Mouse (Mus musculus): ENCODE measurements around the gene Git2.

Git2 gene

DNA sequence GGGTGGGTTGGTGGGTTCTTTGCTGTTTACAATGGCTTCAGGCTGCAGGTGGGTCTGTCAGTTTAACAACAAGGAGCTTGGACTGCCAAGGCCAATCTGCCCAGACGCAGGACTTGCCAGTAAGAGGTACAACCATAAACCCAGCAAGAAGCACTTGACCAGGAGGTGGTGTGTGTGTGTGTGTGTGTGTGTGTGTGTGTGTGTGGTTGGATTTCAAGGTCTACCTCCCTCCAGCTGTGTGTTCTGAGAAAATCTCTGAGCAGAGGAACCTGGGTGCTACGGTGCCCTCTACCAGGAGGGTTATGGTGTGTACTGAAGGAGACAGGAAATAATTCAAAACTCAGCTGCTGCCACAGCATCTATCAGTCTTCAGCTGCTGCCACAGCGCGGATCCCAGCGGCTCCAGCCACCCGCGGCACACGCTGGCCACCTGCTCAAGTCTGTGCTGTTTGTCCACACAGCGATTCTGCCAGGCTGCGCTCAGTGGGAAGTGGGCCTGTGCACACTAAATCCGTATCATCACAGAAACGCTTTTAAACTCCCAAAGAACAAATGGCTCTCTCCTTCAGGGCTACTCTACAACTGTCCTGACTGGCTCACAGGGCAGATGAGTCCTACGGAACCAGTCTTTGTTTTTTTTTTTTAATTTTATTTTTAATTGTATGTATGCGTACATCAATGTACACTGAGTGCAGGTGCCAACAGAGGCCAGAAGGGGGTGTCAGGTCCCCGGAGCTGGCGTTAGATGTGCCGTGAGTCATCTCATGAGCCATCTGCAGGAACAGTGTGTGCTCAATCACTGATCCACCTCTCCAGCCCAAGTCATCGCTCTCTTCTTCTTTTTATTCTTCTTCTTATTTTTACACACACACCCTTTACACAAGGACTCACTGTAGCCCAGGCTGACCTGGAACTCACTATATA, 10.2 kb downstream of the Git2 start:
- in situ Hi-C loops (cut with MboI, MseI): no loop called here

DNA sequence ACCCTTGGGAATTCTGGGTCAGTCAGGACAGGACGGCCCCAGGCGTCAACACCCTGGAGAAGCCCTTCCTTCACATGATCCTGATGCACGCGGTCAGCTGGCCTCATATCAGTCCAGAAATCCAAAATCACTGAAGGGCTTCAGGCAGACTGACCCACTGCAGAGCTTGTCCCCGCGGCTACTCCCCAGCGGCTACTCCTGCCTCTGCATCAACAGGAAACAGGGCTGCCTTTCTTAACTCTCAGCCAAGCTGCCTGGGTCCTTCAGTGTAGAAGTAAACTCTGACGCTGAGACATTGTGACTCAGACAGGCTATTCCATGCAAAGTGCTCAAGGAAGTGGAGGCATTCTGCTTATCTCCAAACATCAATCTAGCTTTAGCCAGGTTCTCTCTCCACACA, 13.3 kb downstream of the Git2 start:
- in situ Hi-C loops (cut with MboI, MseI): no loop called here

DNA sequence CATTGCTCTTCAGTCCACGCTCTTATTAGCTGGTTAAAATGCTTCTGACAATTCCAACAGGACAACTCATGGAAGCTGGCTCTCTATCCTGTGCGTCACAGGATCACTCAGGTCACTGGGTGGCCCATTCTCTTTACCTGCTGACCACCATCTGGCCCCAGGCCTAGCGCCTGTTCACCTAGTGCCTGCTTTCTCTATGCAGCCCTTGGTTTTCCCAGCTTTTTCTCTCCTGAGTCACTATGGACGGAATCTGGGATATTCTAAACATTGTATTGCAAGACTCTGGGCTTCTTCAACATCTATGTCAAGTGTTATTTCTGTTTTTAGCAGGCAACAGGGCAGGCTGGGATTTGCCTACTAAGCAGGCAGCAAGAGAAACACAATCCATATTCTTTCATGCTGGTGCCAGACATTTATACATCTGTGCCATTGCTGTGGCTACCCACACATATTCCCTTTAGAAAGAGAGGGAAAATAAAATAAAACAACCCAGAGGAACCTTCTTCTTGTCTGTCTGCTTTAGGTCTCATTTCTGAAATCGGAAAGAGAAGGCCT, 15.7 kb downstream of the Git2 start:
- in situ Hi-C loops (cut with MboI, MseI): no loop called here

DNA sequence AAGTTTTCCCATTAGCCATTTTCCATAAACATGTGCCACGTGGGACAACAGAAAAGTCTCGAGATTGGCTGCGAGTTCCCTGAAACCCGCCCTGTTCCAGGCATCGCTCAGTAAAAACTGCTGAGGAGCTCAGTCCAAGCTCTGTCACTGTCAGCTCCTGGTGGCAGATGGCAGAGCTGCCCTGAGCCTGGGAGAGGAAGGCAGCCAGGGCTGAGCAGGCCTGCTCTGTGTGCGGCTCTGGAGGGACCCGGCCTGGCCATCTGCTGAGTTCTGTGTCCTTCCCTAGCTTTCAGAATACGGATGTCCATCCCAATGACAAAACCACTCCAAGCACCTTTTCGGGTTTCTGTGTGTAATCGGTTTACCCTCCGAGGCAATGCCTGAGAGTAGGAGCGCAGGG, 21.9 kb downstream of the Git2 start:
- in situ Hi-C loops (cut with MboI, MseI): no loop called here

DNA sequence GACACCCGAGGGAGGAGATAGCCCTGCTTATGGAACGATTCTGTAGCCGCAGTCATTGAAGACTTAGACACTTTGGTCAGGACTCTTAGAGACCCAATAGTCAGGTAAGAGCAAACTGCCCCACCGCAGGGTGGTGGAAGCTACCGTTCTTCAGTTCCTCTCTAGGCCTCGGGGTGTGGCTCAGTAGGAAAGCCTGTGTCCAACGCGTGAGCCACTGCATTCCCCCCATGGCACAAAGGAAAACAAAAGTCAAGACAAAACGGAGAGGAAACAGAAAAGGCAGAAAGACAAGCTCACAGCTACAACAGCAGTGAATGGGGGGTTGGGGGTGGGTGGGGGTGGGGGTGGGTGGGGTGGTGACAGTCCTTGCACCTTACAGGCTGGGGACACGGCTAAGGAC, 22.9 kb downstream of the Git2 start:
- in situ Hi-C loops (cut with MboI, MseI): no loop called here

DNA sequence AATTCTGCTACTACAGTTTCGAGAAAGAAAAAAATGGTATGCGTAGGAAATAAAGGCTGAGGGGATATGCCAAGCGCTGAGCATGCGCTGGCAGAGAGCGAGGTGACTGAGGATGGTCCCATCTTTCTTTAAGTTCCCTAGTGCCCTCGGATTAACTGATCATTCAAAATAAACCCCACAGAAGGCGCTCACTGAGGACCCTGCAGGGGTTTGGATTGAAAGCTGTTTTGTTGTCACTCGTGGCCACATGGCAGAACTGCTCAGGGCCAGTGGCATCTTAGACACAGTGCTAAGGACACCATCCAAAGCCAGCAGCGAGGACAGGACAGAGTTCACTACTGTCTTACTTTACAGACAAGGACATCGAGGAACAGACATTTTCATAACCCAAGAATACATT, 25.0 kb downstream of the Git2 start:
- in situ Hi-C loops (cut with MboI, MseI): no loop called here

DNA sequence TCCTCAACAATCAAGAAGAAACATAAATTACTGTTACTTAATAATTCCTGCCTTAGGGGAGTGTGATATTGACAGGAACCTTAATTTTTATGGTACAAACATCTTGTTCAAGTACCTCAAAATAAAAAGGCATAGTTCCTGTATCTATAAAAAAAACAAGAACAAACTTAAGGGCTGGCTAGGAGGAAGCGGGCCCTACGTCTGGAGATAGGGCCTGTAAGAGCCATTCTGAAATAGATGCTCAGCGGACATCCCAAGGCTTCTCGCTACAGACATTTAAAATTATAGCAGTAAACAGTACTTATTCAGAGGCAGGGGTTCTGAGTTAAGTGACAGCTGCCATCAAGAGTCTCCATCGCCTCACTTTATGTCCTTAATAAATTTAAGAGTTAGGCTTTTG, 27.8 kb downstream of the Git2 start:
- in situ Hi-C loops (cut with MboI, MseI): no loop called here

DNA sequence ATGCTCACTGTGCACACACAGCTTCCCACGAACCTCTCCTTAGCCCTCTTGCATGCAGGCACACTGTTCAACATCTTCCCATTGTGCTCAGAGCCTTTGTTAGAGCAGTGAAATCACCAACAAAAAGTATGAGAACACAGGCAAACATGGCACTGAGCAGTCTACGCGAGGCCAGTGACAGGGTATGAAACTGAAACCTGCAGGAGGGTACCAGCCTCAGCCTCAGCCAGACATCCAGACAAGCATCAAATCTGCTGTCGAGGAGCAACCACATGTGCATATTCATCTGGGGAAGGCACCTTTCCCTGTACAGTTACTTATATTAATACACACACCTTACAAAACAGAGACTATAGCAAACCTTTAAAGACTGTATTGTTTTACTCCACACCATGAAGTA, 28.4 kb downstream of the Git2 start:
- in situ Hi-C loops (cut with MboI, MseI): no loop called here

DNA sequence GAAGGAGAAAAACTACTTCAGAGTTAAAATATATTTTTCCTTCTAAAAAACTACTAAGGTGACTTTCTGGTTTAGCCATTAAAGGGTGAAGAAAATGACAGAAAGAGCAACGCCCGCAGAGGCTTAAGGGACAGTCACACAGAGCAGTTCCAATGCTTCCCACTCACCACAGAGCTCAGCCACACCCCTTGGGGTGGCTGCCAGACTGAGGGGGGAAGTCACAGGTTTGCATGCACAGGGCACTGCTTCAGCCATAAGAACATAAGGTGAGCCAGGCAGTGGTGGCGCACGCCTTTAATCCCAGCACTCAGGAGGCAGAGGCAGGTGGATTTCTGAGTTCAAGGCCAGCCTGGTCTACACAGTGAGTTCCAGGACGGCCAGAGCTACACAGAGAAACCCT, 29.7 kb downstream of the Git2 start:
- in situ Hi-C loops (cut with MboI, MseI): no loop called here

DNA sequence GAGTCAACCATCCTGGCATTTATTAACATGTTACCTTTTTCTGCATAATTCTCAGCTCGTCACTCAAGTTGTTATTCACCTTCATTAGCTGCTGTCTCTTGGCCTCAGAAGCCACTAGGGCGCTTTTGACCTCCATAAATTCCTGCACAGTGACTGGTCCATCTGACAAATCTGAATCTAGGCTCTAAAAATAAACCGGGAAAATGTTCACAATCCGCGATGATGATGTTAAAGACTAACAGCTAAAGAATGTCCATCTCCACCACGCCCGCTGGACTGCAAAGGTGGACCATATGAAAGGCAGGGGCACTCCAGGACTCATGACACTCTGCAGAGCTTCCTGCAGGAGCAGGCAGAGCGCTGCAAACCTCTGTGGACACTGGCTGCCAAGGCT, 31.6 kb downstream of the Git2 start:
- in situ Hi-C loops (cut with MboI, MseI): no loop called here

DNA sequence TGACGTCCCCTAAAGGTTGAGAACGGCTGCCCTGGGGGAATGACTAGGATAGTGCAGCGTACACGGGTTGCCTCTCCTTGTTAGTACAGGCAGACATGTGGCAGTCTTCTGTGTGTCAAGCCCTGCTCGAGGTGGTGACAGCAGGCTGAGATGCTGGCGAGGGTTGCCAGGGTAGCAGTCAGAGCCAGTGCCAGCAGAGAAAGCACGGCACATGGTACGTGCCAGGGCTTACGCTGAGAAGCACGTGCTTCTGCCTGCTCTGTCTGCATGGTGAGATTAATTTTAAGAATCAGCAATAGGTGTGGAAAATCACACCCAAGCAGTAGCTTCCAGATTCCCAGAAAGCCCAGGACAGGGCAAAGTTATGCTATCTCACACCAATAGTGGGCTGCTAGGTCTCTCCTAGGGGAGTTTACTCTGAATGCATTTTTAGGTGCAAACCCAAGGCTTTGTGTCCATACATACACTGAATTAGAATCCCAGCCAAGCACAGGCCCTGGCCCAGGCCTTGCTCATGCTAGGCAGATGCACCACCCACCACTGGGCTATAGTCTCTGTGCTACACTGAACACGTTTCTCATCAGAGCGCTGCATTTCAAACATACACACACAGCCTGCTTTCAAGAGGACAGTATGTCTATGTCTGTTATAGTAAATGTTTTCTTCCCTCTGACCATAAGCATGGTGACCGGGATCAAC, 32.2 kb downstream of the Git2 start:
- in situ Hi-C loops (cut with MboI, MseI): no loop called here

DNA sequence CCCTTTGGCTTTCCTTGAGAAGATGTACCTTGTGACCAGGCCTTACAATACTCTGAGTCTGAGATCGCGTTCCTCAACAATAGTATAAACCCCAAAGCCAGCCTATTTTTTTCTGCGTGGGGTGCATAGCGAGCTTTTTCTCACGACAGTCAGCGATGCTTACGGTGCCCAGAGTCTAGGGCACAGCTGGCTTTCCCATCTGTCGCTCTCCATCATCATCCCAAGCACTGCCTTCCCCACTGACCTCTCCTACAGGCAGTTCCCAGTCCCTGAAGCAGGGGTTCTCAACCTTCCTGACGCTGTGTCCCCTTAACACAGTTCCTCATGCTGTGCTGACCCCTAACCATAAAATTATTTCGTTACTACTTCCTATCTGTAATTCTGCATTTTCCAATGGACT, 32.7 kb downstream of the Git2 start:
- in situ Hi-C loops (cut with MboI, MseI): no loop called here

DNA sequence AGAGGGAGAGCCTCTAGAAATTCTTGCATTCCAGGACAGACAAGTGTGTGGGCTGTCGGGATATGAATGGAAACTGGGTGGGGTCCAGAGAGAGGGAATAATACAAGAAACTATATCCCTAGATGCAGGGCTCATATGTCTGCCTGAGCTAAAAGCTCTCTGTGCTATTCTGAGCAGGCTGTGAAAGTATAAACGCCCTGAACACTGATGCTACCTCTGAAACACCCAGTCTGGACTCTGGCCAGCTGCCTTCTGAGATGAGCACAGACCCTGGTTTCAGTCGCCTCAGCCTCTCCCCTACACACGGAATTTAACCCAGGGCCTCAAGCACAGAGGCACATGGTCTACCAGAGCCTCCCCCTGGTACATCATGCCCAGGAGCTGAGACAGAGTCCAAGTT, 34.7 kb downstream of the Git2 start:
- in situ Hi-C loops (cut with MboI, MseI): no loop called here

DNA sequence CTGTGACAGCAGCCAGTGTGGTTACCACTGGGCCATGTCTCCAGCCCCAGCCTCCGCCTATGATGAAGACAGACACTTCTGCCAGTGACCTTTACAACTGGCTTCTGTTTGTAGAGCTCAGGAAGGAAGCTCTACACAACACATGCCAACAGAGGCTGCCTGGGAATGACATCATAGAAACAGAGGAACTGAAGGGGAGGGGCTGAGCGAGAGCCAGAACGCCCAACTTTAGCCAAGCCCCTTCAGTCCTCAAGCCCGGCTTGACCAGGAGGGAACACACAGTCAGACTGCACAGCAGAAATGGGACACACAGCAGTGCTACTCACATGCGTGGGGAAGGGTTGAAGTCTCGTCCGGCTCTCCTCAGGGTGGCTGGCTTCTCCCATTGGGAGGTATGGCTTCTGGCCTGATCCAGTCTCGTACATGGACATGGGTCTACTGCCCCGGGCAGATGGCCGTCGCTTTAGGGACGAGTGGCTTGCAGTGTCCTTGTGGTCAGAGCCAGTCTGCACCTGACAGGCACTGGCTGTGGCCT, 36.5 kb downstream of the Git2 start:
- in situ Hi-C loops (cut with MboI, MseI): no loop called here

DNA sequence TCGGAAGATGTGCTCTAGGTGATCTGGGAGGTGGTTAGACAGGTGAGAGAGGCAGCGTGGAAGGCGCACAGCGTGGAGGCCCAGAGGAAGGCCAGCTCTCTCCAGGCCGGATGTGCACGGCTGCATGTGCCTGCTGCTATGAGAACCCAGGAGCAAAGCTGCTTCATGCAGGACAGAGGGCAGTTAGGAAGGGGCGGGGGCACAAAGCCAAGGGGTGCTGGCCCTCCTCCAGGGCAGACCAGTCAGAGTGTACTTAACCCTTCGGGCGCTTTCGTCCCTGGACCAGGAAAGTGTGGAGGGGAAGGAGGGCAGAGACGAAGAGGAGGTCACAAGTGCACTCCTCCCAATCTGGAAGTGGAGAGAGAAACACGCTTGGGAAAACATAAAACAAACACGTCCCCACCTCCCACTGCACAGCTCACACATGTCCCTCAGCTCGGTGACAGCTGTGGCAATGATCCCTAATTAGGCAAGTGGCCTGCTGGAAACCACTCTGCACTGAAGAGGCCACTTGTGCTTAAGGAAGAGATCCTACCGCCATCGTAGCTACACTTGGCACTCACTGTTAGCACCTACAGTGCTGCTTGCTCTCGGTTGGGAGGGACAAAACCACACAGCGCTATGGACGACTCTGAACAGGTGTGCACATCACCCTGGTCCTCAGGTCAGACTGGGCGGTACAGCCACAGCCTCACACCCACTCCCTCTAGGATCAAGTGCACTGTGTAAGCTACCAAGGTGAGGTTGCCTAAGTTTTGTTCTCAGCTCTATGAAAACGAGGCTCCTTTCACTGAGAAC, 38.0 kb downstream of the Git2 start:
- in situ Hi-C loops (cut with MboI, MseI): no loop called here

DNA sequence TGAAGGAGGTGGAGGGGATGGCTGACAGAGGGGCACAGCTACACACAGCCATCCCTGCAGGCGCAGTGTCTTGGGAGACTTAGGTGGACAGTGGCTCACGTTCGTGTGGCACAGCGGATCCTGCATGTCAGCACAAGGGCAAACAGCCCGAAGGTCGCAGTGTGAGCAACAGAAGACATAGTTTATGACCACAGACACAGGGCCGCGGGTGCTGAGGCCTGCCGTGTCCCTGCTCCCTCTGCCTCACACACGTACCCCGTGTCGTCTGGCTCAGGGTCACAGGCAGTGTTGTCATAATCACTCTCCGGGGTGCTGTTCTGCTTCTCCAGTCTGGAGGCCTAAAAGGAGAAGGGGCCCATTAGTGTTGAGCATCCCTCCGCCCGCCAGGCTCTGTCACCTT, 41.7 kb downstream of the Git2 start:
- in situ Hi-C loops (cut with MboI, MseI): no loop called here

DNA sequence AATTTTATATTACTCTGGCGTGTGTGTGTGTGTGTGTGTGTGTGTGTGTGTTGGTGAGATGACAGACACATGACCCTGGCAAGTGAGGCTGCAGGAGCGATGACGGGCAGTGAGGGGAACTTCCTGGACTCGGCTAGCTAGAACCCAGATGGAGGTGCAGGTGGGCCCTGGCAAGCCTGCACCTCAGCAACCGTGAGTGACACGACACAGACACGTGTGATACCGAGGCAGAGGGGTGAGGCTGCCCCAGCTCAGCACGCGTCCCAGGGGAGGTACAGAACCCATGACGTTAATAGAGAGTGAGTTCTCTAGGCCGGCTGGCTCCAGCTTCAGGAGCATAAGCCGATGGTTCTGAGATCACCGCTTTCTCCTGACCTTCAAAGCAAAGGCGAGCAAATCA, 43.3 kb downstream of the Git2 start:
- in situ Hi-C loops (cut with MboI, MseI): no loop called here

DNA sequence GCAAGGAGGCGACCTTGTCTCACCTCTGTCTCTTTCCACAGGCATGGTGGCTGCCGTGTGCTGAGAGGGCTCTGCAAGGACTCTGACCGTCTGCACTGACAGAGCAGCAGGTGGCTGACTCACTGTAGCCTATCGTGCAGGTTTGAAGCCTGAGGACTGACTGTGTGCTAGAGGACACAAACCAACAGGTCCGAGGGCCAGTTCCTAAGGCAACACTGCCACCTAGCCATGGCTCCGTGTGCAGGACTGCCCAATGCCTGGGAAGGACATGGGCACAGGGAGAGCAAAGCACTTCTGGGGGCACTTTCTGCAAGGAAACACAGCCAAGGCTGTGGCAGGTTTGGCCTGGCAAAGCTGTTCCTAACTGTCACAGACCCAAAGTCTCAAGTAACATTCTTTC, 43.8 kb downstream of the Git2 start:
- in situ Hi-C loops (cut with MboI, MseI): no loop called here

DNA sequence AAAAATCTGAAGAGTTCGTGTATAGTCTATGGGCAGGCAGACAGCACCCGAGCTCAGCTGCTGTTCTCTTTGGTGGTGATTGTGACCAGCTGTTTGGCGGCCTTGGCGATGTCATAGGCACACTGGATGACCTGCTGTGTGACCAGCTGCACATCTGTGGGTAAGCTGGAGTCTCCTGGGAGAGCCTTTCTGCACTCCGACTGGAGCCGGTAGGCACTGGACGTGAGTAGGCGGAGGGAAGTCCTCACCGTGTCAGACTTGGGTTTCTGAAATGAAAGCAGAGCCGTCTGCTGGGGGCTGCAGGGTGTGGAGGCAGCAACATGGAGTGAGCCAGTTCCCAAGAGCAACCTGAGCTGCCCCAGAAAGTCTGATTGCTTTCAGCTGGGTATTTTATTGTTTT, 45.2 kb downstream of the Git2 start:
- in situ Hi-C loops (cut with MboI, MseI): no loop called here

DNA sequence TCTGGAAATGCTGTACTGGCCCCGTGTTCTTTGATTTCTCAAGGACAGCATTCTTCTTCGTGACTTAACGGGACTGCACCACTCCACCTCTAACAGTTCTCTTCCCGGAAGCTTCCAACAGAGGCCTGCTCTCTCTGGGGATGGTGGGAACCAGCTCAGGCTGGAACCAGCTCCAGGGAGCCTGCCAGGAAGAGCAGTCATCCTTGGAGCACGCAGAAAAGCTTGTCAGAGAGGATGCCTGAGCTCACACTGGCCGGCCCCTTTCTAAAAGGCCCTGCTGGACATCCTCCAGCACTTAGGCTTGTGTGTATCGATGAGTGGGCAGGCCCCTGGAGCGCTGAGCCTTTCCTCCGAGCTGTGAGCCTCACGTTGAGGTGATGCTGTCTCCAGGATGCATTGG, 47.2 kb downstream of the Git2 start:
- in situ Hi-C loops (cut with MboI, MseI): no loop called here

DNA sequence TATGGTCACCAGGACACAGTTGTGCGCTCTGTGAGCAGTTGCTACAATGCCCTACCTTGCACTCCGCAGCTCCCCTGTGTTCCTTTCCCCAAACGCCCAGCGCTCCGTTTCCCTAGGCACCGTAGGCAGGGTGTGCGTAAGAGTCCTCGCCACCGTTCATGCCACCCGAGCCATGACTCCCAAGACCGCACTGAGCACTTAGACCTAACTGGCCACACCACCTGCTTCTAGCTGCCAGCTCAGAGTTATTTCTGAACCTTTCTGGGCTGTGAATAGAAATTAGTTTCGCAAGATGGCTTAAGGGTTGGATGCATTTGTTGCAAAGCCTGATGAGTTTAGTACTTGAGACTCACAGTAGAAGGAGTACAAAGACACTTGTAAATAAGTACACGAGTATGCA, 52.5 kb downstream of the Git2 start:
- in situ Hi-C loops (cut with MboI, MseI): no loop called here

DNA sequence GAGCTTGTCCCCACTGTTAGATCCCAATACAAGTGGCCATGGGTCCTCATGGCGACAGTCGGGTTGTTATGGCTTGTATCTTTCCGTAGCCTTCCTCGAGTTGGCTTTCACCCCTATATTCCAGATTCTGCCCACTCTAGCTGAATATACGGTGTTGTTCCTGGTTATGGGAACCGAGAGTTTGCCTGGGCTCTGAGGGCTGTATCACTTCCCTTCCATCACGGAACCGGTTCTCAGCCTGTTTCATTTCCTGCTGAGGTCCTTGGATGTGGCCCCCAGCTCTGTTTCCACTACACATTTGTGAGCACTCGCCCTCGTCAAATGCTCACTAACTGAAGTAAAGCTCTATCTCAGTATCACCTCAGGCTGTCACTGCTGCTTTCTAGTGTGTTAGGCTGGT, 53.3 kb downstream of the Git2 start:
- in situ Hi-C loops (cut with MboI, MseI): no loop called here

All from T-helper 1 cell (primary cell).